Mouse (Mus musculus) kidney, postnatal 0 days (tissue): Measurements from ENCODE around the gene Rprm. TPM values are rescaled to one million over a fixed set of nuclear protein-coding genes. Genes with fewer than 3 reads are reported as not detected.

ENCODE experiments used
- ATAC-seq: fragments of 200-750 bp; cut with Nextera tagmentation; replicated peaks from 2 replicates; pipeline ENCODE4 v1.8.0; 2017; ENCODE audit warnings: low read depth, moderate number of reproducible peaks, moderate TSS enrichment, moderate library complexity; ENCODE audit not compliant: low FRiP score
- DNase-seq: peaks from one replicate; pipeline ENCODE4 v3.0.0-alpha.2; 2016; ENCODE audit warnings: low spot score
- H3K27ac ChIP-seq: fragments of 300-500 bp; sonication (generic); 2 replicates; pipeline ENCODE4 v1.5.1; 2014; ENCODE audit warnings: mild to moderate bottlenecking
- H3K27me3 ChIP-seq: fragments of 300-500 bp; sonication (generic); 2 replicates; pipeline ENCODE4 v1.6.1; 2014; ENCODE audit warnings: low read length, mixed read lengths; ENCODE audit not compliant: insufficient read depth
- H3K36me3 ChIP-seq: fragments of 300-500 bp; sonication (generic); 2 replicates; pipeline ENCODE4 v1.6.1; 2014; ENCODE audit warnings: low read length, mixed read lengths; ENCODE audit not compliant: insufficient read depth
- H3K4me1 ChIP-seq: fragments of 300-500 bp; sonication (generic); replicated peaks from 2 replicates; pipeline ENCODE4 v1.6.1; 2014; ENCODE audit warnings: antibody characterized with exemption, low read length, mixed read lengths; ENCODE audit not compliant: insufficient read depth
- H3K4me2 ChIP-seq: fragments of 300-500 bp; sonication (generic); 2 replicates; pipeline ENCODE4 v1.6.1; 2014; ENCODE audit warnings: mild to moderate bottlenecking, low read length, moderate library complexity, mixed read lengths
- H3K4me3 ChIP-seq: fragments of 300-500 bp; sonication (generic); replicated peaks from 2 replicates; pipeline ENCODE4 v1.5.1; 2014; ENCODE audit warnings: low read depth, low read length
- H3K9ac ChIP-seq: fragments of 300-500 bp; sonication (generic); 2 replicates; pipeline ENCODE4 v1.6.1; 2014; ENCODE audit warnings: low read depth, low read length
- H3K9me3 ChIP-seq: fragments of 300-500 bp; sonication (generic); replicated peaks from 2 replicates; pipeline ENCODE4 v1.6.1; 2016; ENCODE audit warnings: low read length, inconsistent platforms, mixed read lengths
- CTCF ChIP-seq: IDR thresholded peaks from 2 replicates; pipeline ENCODE4 v1.5.1; 2016; ENCODE audit warnings: antibody characterized with exemption, low read depth, mild to moderate bottlenecking, moderate library complexity
- polyA plus RNA-seq: library from polyadenylated mRNA; unstranded; fragments of >200 nt; fragmentation: Nextera tagmentation; extraction: Ambion mirVana; gene quantifications from 2 replicates; pipeline ENCODE4 v1.2.1, GENCODE M21; 2015

Rprm gene
- polyA plus RNA-seq, 1 experiment from 2014 or later = 74.3 TPM

DNA sequence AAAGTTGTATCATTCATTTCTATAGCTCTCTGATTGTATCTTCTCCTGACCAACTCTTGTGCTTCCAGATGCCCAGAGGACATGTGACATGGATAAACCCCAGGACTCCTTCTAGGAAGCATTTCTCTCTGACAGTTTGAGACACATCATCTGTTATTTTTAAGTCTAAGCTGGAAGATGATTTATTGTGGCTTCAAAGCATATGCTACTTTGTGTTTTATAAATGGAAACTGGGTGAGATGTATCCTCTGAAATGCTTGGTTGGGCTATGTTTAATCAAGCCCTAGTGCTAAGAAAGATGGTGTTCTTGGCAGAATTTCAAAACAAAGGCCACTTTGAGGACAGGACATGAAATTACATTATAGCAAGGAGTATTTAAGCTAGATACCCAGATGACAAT is 24.3 kb downstream of the Rprm start:
- no peaks in the 10 kb centered on the region for H3K9me3 ChIP-seq
- H3K27me3 ChIP-seq = no peaks in the 10 kb centered on the region
- H3K4me2 ChIP-seq = no peak overlapping the region
- no peak overlapping the region for H3K9ac ChIP-seq
- DNase-seq (no peak), ATAC-seq (no peak)
- no peak overlapping the region for H3K27ac ChIP-seq
- no peaks in the 10 kb centered on the region for H3K36me3 ChIP-seq
- TF ChIP-seq CTCF = no peak
- no peaks in the 10 kb centered on the region for H3K4me1 ChIP-seq
- H3K4me3 ChIP-seq = no peak overlapping the region
